Mouse (Mus musculus) midbrain, postnatal 0 days (tissue): ENCODE data around the gene BC035044. TPM values are rescaled to one million over a fixed set of nuclear protein-coding genes. Genes with fewer than 3 reads are reported as not detected.
"Not testable (repeated sequence)": the region's sequence is repeated elsewhere in the genome, so short reads cannot be mapped to it uniquely, and the experiment has no call there.

ENCODE experiments used
- ATAC-seq: fragments of 200-750 bp; cut with Nextera tagmentation; 2 replicates; pipeline ENCODE4 v1.8.0; 2017; ENCODE audit warnings: moderate number of reproducible peaks, mild to moderate bottlenecking, moderate TSS enrichment, moderate library complexity; ENCODE audit not compliant: low FRiP score
- DNase-seq: peaks from one replicate; pipeline ENCODE4 v3.0.0-alpha.2; 2015; ENCODE audit warnings: low spot score
- H3K27ac ChIP-seq: fragments of 300-500 bp; sonication (generic); 2 replicates; pipeline ENCODE4 v1.5.1; 2014; ENCODE audit warnings: low read depth, mild to moderate bottlenecking, low read length, mixed read lengths
- H3K27me3 ChIP-seq: fragments of 300-500 bp; sonication (generic); 2 replicates; pipeline ENCODE4 v1.6.1; 2014; ENCODE audit warnings: low read length, control low read depth, mixed read lengths; ENCODE audit not compliant: insufficient read depth
- H3K36me3 ChIP-seq: fragments of 300-500 bp; sonication (generic); 2 replicates; pipeline ENCODE4 v1.6.1; 2014; ENCODE audit warnings: low read length, control low read depth, mixed read lengths; ENCODE audit not compliant: insufficient read depth
- H3K4me1 ChIP-seq: fragments of 300-500 bp; sonication (generic); 2 replicates; pipeline ENCODE4 v1.6.1; 2014; ENCODE audit warnings: mild to moderate bottlenecking, control low read depth, antibody characterized with exemption, low read length, mixed read lengths; ENCODE audit not compliant: insufficient read depth
- H3K4me2 ChIP-seq: fragments of 300-500 bp; sonication (generic); 2 replicates; pipeline ENCODE4 v1.6.1; 2014; ENCODE audit warnings: low read depth, mild to moderate bottlenecking, low read length, mixed read lengths; ENCODE audit not compliant: poor library complexity, severe bottlenecking
- H3K4me3 ChIP-seq: fragments of 300-500 bp; sonication (generic); 2 replicates; pipeline ENCODE4 v1.5.1; 2014; ENCODE audit warnings: low read depth, mild to moderate bottlenecking, low read length, moderate library complexity
- H3K9ac ChIP-seq: fragments of 300-500 bp; sonication (generic); replicated peaks from 2 replicates; pipeline ENCODE4 v1.6.1; 2014; ENCODE audit warnings: mild to moderate bottlenecking, low read length, moderate library complexity, mixed read lengths; ENCODE audit not compliant: poor library complexity, severe bottlenecking
- H3K9me3 ChIP-seq: fragments of 300-500 bp; sonication (generic); 2 replicates; pipeline ENCODE4 v1.6.1; 2016; ENCODE audit warnings: low read length, control low read depth
- CTCF ChIP-seq: IDR thresholded peaks from 2 replicates; pipeline ENCODE4 v1.5.1; 2016; ENCODE audit warnings: antibody characterized with exemption, mild to moderate bottlenecking
- WGBS: fragments of 180-500 bp; shearing (Covaris S2); extraction: QIAGEN DNeasy Blood & Tissue Kit; methylation state at CpG from one replicate; pipeline ENCODE4 v1.1.7; 2014; 5-methylcytosine and 5-hydroxymethylcytosine counted together
- microRNA-seq: library from miRNA; unstranded; fragments of <30 nt; microRNA quantifications from one replicate; pipeline ENCODE4, GENCODE M21; 2016; ENCODE audit warnings: borderline number of aligned reads
- polyA plus RNA-seq: library from polyadenylated mRNA; unstranded; fragments of >200 nt; fragmentation: Nextera tagmentation; extraction: Ambion mirVana; gene quantifications from 2 replicates; pipeline ENCODE4 v1.2.1, GENCODE M21; 2015
- total RNA-seq: library from RNA; depleted of rRNA; stranded (reverse); fragments of >200 nt; gene quantifications from 2 replicates; pipeline ENCODE4 v1.2.3, GENCODE M21; 2014; rRNA removed

BC035044 gene
- total and polyA plus RNA-seq, 2 experiments from 2014 or later: 0.38 to 0.41 TPM

- Histone ChIP-seq H3K9me3 (no peaks in the 10 kb centered on the region), H3K4me2 (peak overlapping the region; percentile 55), H3K9ac (no peak overlapping the region), H3K36me3 (no peaks in the 10 kb centered on the region), H3K27me3 (no peaks in the 10 kb centered on the region), H3K27ac (peak overlapping the region; percentile 85), H3K4me1 (no peaks in the 10 kb centered on the region), H3K4me3 (peak overlapping the region; percentile 40)
- DNase-seq (peak; percentile 99), ATAC-seq (peak; percentile 89)
- 4% methylated on average over 26 of the region's 26 CpGs for WGBS
- TF ChIP-seq CTCF: peak; percentile 99
These were observed 87.7 kb downstream of the BC035044 start for GRCm38 (mm10) chr6:128802999-128803857.

DNA sequence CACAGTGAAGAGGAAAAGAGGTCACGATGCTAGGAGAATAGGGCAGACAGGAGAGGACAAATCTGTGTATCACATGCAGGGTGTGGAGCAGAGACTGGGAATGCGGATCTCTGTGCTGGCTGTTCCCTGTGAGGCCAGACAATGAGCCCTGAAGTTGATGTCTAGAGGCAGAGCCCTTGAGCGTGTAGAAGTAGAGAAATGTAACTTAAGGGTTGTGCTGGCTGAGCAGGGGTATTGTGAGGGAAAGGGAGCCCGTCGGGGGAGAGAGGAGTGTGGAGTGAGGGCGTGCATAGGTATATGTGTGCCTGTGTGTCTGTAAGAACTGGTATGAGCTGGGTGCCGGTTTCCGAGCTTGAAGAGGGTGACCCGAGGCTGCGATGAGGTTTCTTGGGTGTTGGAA is 88.4 kb downstream of the BC035044 start:
- Histone ChIP-seq H3K27ac (peak overlapping the region; percentile 85), H3K27me3 (no peaks in the 10 kb centered on the region), H3K4me2 (peak overlapping the region; percentile 55), H3K9ac (peak overlapping the region; percentile 34), H3K4me3 (peak overlapping the region; percentile 40), H3K9me3 (no peaks in the 10 kb centered on the region), H3K36me3 (no peaks in the 10 kb centered on the region), H3K4me1 (0 out of 2 replicates have a peak, but pooled peaks cover under 1% of the 10 kb centered on the region)
- 11% methylated on average over 10 of the region's 10 CpGs for WGBS
- TF ChIP-seq CTCF: no peak
- DNase-seq (no peak), ATAC-seq (peak; percentile 36)

GRCm38 (mm10) chr6:128800696-128801095 is 90.2 kb downstream of the BC035044 start:
- not testable (repeated sequence) for ATAC-seq, H3K9ac ChIP-seq, H3K36me3 ChIP-seq, H3K4me3 ChIP-seq, DNase-seq, H3K4me1 ChIP-seq, H3K27me3 ChIP-seq, H3K9me3 ChIP-seq
- Histone ChIP-seq H3K27ac (peak overlapping the region; percentile 38; the same call in 1 of the 2 replicates), H3K4me2 (peak overlapping the region; percentile 18; the same call in 1 of the 2 replicates)
- WGBS: 82% methylated on average over 5 of the region's 5 CpGs

DNA sequence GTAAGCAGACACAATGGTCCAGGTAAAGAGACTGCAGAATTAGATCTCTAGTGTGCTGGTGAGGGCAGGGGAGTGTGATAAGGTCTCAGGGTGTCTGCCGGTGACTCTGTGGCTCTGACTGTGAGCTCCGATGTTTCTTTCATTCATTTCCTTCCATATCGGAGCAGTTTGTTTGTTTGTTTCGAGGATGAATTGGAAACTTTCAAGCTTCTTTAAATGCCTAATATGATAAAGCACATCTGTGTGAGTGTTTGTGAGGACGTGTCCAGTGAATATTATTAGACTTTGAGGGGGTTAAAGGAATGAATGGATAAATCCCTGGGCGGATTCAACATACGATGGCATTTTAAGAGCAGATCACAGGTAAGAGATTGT is 91.0 kb downstream of the BC035044 start:
- Histone ChIP-seq H3K9me3 (no peaks in the 10 kb centered on the region), H3K4me1 (0 out of 2 replicates have a peak, but pooled peaks cover 2% of the 10 kb centered on the region), H3K4me3 (peak overlapping the region; percentile 52), H3K9ac (peak overlapping the region; percentile 64), H3K36me3 (no peaks in the 10 kb centered on the region), H3K27ac (peak overlapping the region; percentile 89), H3K4me2 (peak overlapping the region; percentile 44), H3K27me3 (no peaks in the 10 kb centered on the region)
- 9% methylated on average over 7 of the region's 7 CpGs for WGBS
- peak; percentile 32; the same call in 1 of the 2 replicates for TF ChIP-seq CTCF
- no peak for ATAC-seq
- DNase-seq: peak; percentile 10

- Histone ChIP-seq H3K9ac (peak overlapping the region; percentile 73), H3K4me3 (peak overlapping the region; percentile 52), H3K4me2 (peak overlapping the region; percentile 63), H3K27ac (peak overlapping the region; percentile 89)
- not testable (repeated sequence) for H3K36me3 ChIP-seq, H3K9me3 ChIP-seq, H3K4me1 ChIP-seq, H3K27me3 ChIP-seq
- peak; percentile 93 for DNase-seq
- ATAC-seq: peak; percentile 82
- TF ChIP-seq CTCF: peak; percentile 86
- under 1% methylated on average over 49 of the region's 49 CpGs for WGBS
These were observed 91.6 kb downstream of the BC035044 start for GRCm38 (mm10) chr6:128799144-128799895.

Small RNAs within 50 kb of the gene (microRNA-seq; reads per million reads assigned to microRNA genes)
- not detected for gene Gm27336

Other genes starting within 250 kb of the BC035044 start
- gene Clec2h, start 228.7 kb downstream of the BC035044 start, total RNA-seq: not detected in 2 replicates
- gene Clec2h, start 228.7 kb downstream of the BC035044 start, polyA plus RNA-seq: not detected in 2 replicates
- gene Klrb1, start 168.1 kb downstream of the BC035044 start, total RNA-seq: 2.3 TPM in 1 of 2 replicates, not detected in the other
- gene Klrb1, start 168.1 kb downstream of the BC035044 start, polyA plus RNA-seq: 2.6 and 3.0 TPM in 2 replicates
- 0.09 and 0.77 TPM in 2 replicates for gene Klrb1c, start 101.9 kb downstream of the BC035044 start, total RNA-seq
- 0.09 and 0.25 TPM in 2 replicates for gene Klrb1c, start 101.9 kb downstream of the BC035044 start, polyA plus RNA-seq
- gene Gm44511, start 64.8 kb downstream of the BC035044 start, total RNA-seq: not detected in 2 replicates
- gene Gm44511, start 64.8 kb downstream of the BC035044 start, polyA plus RNA-seq: not detected in 2 replicates
- not detected in 2 replicates for gene Klrb1b, start 64.8 kb downstream of the BC035044 start, total RNA-seq
- gene Klrb1b, start 64.8 kb downstream of the BC035044 start, polyA plus RNA-seq: not detected in 2 replicates
- gene Clec2i, start 3.5 kb downstream of the BC035044 start, total RNA-seq: 0.42 TPM in 1 of 2 replicates, not detected in the other
- not detected in 2 replicates for gene Clec2i, start 3.5 kb downstream of the BC035044 start, polyA plus RNA-seq
- not detected in 2 replicates for gene Clec2g, start 43.3 kb upstream of the BC035044 start, total RNA-seq
- not detected in 2 replicates for gene Clec2g, start 43.3 kb upstream of the BC035044 start, polyA plus RNA-seq
- 0.19 and 0.93 TPM in 2 replicates for gene Klrb1f, start 154.8 kb upstream of the BC035044 start, total RNA-seq
- 0.42 and 0.46 TPM in 2 replicates for gene Klrb1f, start 154.8 kb upstream of the BC035044 start, polyA plus RNA-seq
- not detected in 2 replicates for gene Clec2e, start 209.8 kb upstream of the BC035044 start, total RNA-seq
- not detected in 2 replicates for gene Clec2e, start 209.8 kb upstream of the BC035044 start, polyA plus RNA-seq